Mouse (Mus musculus): ENCODE results near the gene Glra1.
"Not testable (repeated sequence)": the region's sequence is repeated elsewhere in the genome, so short reads cannot be mapped to it uniquely, and the experiment has no call there.

Glra1 gene

GRCm38 (mm10) chr11:55607808-55608523, at the start of gene Glra1:
Gene Glra1, minus strand, starts transcription at chr11:55608198.
- DNase-seq, result peak; percentile 79

DNA sequence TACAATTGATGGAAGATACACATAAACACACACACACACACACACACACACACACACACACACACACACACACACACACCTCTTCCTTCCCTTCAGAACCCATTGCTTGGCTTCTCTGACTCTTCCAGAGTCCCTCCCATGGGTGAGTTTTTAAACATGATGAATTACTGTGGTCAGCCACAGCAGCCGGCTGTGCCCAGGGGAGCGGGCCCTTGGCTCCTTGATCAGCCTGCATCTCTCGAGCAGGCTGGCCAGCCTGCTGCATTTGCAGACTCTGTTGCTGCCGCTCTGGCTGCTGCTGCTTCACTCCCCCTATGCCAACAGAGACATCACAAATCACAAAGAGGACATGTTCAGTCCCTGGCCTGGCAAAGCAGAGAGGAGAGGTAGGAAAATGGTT, 29.0 kb upstream of the Glra1 start:
- DNase-seq, result no peak

GRCm38 (mm10) chr11:55633901-55634300, 25.9 kb upstream of the Glra1 start:
- no peak for DNase-seq

DNA sequence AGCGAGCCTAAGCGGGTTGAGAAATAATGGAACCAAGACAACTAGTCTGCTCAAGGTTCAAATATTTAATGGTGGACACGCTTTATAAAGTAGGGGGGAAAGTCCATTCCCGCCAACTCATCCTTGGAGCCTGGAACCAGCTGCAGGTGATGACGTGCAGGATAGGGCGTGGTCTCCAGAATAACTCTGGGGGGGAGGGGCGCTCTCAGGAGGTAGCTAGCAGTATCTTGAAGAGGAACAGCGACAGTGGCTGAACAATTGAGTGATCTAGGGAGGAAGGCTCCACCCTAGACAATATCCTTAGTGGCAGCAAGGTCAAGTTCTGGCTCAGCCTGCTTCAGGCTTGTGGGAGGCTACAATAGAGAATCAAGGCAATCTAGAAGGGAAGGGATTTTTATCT, 6.6 kb upstream of the Glra1 start:
- not testable (repeated sequence) for DNase-seq

DNA sequence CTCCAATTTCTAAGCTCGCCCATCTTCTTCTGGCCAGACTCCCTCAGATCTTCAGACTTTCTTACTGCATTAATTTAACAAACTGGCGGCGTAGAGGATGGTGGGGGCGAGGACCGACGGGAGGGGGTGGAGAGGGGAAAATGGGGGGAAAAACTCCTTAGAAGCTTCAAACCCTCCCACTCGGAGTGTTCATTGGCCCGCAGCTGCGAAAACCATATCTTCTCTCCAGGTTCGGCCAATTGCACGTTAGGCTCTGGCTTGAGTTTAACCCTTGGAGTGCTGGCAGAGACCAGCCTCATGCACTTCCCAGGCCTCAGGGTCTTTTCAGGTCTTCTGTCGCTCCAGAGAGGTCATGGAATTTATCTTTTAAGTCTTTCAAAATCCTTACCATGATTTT, 524 bp upstream of the Glra1 start:
- DNase-seq, result no peak

GRCm38 (mm10) chr11:55607066-55607807, 761 bp downstream of the Glra1 start:
- DNase-seq, result no peak

GRCm38 (mm10) chr11:55601447-55602065, 6.4 kb downstream of the Glra1 start:
- DNase-seq, result no peak

DNA sequence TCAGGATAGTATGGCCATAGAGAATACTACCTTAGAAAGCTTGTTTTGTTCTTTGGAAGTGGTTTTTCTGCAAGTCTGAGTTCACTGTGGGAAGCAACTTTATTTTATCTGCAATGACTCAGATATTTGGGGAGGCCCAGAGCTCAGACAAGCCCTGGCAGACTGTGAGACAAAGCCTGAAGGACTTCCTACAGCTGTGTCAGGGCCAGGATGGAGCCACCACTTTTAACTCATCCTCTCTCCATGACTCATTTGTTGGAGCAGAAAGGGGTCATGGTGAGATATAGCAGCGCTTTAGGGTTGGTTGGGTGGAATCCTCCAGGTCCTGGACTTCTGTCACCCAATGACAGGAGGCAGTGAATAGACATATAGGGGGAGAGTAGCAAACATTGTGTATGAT, 12.3 kb downstream of the Glra1 start:
- DNase-seq, result no peak

DNA sequence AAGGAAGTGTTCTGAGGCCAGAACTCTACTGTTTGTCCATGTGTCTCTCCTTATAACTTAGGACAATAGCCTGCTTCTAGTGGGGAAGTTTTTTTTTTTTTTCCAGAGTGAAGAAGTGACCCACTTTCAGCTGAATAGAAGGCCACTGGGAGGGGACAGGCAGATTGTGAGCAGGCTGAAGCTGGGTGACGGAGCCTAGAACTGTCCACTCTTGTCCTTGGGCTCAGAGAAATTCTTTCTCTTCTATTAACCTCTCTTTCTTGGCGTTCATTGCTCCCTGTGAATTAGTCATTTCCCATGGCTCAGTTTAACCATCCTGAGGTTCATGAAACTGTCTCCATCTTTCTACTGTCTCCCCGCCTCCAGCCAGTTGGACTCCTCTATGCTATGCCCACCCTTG, 13.6 kb downstream of the Glra1 start:
- no peak for DNase-seq

GRCm38 (mm10) chr11:55591194-55591593, 16.8 kb downstream of the Glra1 start:
- DNase-seq, result no peak

- DNase-seq, result no peak
Measured at GRCm38 (mm10) chr11:55589376-55590167, 18.4 kb downstream of the Glra1 start.

DNA sequence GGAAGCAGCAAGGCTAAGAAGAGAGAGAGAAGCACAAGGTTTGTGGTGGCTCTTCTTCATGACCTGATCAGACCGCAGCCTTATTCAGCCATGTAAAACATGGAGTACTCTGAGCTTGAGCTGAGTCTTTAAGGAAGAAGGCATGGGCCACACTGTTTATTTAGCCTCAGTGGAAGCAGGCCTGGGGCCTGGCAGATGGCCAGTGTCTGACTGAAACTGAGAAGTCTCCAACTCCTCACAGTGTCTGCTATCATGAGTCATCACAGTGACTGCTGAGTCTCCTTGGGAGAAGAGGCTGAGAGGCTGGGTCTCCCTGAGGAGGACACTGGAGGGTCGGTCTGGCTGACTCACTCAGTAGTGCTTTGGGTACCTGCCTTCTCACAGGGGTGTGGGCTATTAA, 33.6 kb downstream of the Glra1 start:
- DNase-seq, result no peak

DNA sequence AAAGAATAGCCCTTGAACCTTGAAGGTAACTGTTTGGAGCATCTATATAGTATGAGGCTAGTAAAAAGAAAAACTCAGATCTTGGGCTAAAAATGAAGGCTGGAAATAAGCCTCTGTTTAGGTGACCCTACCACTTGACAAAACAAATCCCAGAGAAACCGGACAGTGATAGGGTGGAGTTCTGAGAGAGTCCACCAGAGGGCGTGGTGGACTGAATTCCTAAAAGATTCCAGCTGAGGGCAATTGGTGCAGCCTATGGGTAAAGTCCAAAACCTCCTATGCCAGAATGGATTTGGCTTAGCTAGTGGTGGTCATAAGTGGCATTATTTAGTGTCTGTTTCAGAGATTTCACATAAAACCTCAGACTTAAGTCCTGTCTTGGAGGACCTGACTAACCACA, 36.9 kb downstream of the Glra1 start:
- DNase-seq, result peak; percentile 9

GRCm38 (mm10) chr11:55566309-55567099, 41.5 kb downstream of the Glra1 start:
- no peak for DNase-seq

- DNase-seq, result no peak
Measured at GRCm38 (mm10) chr11:55545690-55546089, 62.3 kb downstream of the Glra1 start.

DNA sequence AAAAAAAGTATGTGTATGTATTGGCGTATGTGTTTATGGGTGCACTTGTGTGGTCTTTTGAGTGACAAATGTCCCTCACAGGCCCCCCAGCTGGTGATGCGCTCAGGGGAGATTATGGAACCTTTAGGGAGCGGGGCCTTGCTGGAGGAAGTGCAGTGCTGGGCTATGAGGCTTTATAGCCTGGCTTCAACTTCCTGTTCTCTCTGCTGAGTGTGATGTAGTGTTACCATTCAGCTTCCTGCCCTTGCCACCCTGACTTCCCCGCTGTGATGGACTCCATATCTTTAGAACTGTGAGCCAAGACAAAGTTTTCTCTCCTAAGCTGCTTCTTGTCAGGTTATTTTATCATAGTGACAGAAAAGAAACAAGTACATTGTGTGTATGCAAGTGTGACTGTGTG, 65.3 kb downstream of the Glra1 start:
- no peak for DNase-seq

DNA sequence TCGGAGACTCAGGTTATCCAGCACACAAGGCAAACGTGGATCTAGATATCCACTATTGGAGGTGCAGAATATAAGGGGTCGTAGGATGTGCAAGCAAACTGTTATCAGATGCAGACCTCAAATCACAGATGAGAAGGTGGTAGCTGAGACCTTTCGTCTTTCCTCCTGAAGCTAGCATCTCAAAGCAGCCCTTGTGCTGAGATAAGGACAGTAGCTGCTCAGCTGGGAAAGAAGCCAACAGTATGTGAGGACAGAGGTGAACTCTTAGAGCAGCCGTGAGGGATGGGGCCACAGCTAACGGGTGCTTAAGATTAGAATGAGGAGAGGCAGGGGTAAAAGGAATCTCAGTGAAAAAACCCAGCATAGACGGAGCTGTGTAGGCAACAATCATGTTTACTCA, 65.9 kb downstream of the Glra1 start:
- no peak for DNase-seq

DNA sequence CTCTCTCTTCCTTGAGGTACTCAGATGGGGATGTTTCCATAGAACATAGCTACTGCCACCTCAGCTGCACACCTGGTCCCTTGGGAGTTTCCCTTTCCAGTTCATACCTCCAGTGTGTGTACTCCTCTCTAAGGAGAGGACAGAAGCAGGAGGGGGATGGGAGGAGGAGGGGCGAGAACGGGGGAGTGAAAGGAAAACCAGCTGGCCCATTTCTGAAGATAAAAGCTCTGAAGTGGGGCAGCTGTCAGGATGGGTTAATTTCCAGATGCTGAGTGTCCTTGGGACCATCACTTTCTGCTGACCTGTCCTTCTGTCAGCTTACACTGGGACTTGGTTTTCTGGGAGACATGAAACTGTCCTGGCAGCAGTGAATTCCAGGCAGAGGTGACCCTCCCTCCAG, 73.2 kb downstream of the Glra1 start:
- no peak for DNase-seq

DNA sequence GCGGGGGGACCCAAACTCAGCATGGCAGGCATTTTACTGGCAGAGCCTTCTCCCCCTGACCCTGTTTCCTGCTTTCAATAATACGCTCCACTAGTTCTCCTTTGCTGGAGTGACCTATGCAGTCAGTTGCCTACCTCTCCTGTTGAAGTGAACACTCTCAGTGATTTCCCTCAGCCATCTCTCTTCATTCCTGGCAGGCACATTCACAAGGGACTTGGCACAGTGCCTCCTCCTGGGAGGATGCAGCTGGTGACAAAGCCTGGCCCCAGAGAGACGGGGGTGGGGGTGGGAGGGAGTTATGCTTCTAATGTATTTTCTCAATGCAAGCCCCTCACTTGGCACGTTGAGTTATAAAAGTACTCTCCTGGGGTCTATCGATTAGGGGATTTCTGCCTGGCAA, 74.6 kb downstream of the Glra1 start:
- peak; percentile 9 for DNase-seq

GRCm38 (mm10) chr11:55530741-55531140, 77.3 kb downstream of the Glra1 start:
- DNase-seq, result no peak

- DNase-seq, result peak; percentile 66
Measured at GRCm38 (mm10) chr11:55518806-55519674, 89.0 kb downstream of the Glra1 start.

All from lung, postnatal 14 days (tissue).